Mouse (Mus musculus): ENCODE data around the gene Cux1. TPM values are rescaled to one million over a fixed set of nuclear protein-coding genes. Genes with fewer than 3 reads are reported as not detected.

The Cux1 gene
- polyA plus RNA-seq, 1 experiment: 69.2 TPM

- Histone ChIP-seq H3K27me3 (ENCODE audit: control insufficient read depth, insufficient read depth, low read length) (no peaks in the 10 kb centered on the region), H3K27ac (ENCODE audit: insufficient read depth, low read length) (peak overlapping the region; percentile 39; the same call in 1 of the 2 replicates), H3K4me1 (ENCODE audit: control insufficient read depth, insufficient read depth, low read length) (peaks cover 28% of the 10 kb centered on the region), H3K4me3 (replicated peaks; ENCODE audit: insufficient read depth, low read depth, low read length) (no peak overlapping the region)
- TF ChIP-seq CTCF (IDR thresholded peaks at IDR 0.05; ENCODE audit: borderline replicate concordance, insufficient read depth, low read depth, low read length) (no peak), POLR2A (IDR thresholded peaks at IDR 0.05; ENCODE audit: borderline replicate concordance, insufficient read depth, low read length) (no peak)
- WGBS: 61% methylated on average over 4 of the region's 4 CpGs
- DNase-seq: peak in 1 of 2 experiments; percentile 42
These were observed 140.0 kb downstream of the Cux1 start for GRCm38 (mm10) chr5:136427121-136427771.

- no peaks in the 10 kb centered on the region for H3K27me3 ChIP-seq (ENCODE audit: control insufficient read depth, insufficient read depth, low read length)
- no peak overlapping the region for H3K4me3 ChIP-seq (replicated peaks; ENCODE audit: insufficient read depth, low read depth, low read length)
- peaks cover 19% of the 10 kb centered on the region for H3K4me1 ChIP-seq (ENCODE audit: control insufficient read depth, insufficient read depth, low read length)
- no peak overlapping the region for H3K27ac ChIP-seq (ENCODE audit: insufficient read depth, low read length)
- no peak for TF ChIP-seq CTCF (IDR thresholded peaks at IDR 0.05; ENCODE audit: borderline replicate concordance, insufficient read depth, low read depth, low read length)
- TF ChIP-seq POLR2A (IDR thresholded peaks at IDR 0.05; ENCODE audit: borderline replicate concordance, insufficient read depth, low read length): no peak
- no peak for DNase-seq
- 98% methylated on average over 2 of the region's 2 CpGs for WGBS
These were observed 144.3 kb downstream of the Cux1 start for GRCm38 (mm10) chr5:136422948-136423347.

- TF ChIP-seq CTCF (IDR thresholded peaks at IDR 0.05; ENCODE audit: borderline replicate concordance, insufficient read depth, low read depth, low read length) (no peak), POLR2A (IDR thresholded peaks at IDR 0.05; ENCODE audit: borderline replicate concordance, insufficient read depth, low read length) (no peak)
- no peak for DNase-seq
- no peak overlapping the region for H3K4me3 ChIP-seq (replicated peaks; ENCODE audit: insufficient read depth, low read depth, low read length)
- H3K27me3 ChIP-seq (ENCODE audit: control insufficient read depth, insufficient read depth, low read length): no peaks in the 10 kb centered on the region
- H3K27ac ChIP-seq (ENCODE audit: insufficient read depth, low read length): no peak overlapping the region
- peaks cover 10% of the 10 kb centered on the region for H3K4me1 ChIP-seq (ENCODE audit: control insufficient read depth, insufficient read depth, low read length)
- 88% methylated on average over 3 of the region's 3 CpGs for WGBS
These were observed 145.4 kb downstream of the Cux1 start for GRCm38 (mm10) chr5:136421885-136422284.

- WGBS: 89% methylated on average over 3 of the region's 3 CpGs
- TF ChIP-seq POLR2A (IDR thresholded peaks at IDR 0.05; ENCODE audit: borderline replicate concordance, insufficient read depth, low read length) (no peak), CTCF (IDR thresholded peaks at IDR 0.05; ENCODE audit: borderline replicate concordance, insufficient read depth, low read depth, low read length) (no peak)
- no peak overlapping the region for H3K27ac ChIP-seq (ENCODE audit: insufficient read depth, low read length)
- DNase-seq: no peak
- H3K27me3 ChIP-seq (ENCODE audit: control insufficient read depth, insufficient read depth, low read length): no peaks in the 10 kb centered on the region
- no peak overlapping the region for H3K4me3 ChIP-seq (replicated peaks; ENCODE audit: insufficient read depth, low read depth, low read length)
- peaks cover 6% of the 10 kb centered on the region for H3K4me1 ChIP-seq (ENCODE audit: control insufficient read depth, insufficient read depth, low read length)
These were observed 146.0 kb downstream of the Cux1 start for GRCm38 (mm10) chr5:136421316-136421715.

GRCm38 (mm10) chr5:136420342-136420741 is 146.9 kb downstream of the Cux1 start:
- DNase-seq: no peak
- Histone ChIP-seq H3K4me3 (replicated peaks; ENCODE audit: insufficient read depth, low read depth, low read length) (no peak overlapping the region), H3K27ac (ENCODE audit: insufficient read depth, low read length) (no peak overlapping the region), H3K4me1 (ENCODE audit: control insufficient read depth, insufficient read depth, low read length) (peaks cover 10% of the 10 kb centered on the region), H3K27me3 (ENCODE audit: control insufficient read depth, insufficient read depth, low read length) (no peaks in the 10 kb centered on the region)
- 90% methylated on average over 3 of the region's 3 CpGs for WGBS
- TF ChIP-seq CTCF (IDR thresholded peaks at IDR 0.05; ENCODE audit: borderline replicate concordance, insufficient read depth, low read depth, low read length) (no peak), POLR2A (IDR thresholded peaks at IDR 0.05; ENCODE audit: borderline replicate concordance, insufficient read depth, low read length) (no peak)

GRCm38 (mm10) chr5:136417891-136418290 is 149.4 kb downstream of the Cux1 start:
- Histone ChIP-seq H3K27me3 (ENCODE audit: control insufficient read depth, insufficient read depth, low read length) (no peaks in the 10 kb centered on the region), H3K4me1 (ENCODE audit: control insufficient read depth, insufficient read depth, low read length) (peaks cover 15% of the 10 kb centered on the region), H3K27ac (ENCODE audit: insufficient read depth, low read length) (no peak overlapping the region), H3K4me3 (replicated peaks; ENCODE audit: insufficient read depth, low read depth, low read length) (no peak overlapping the region)
- no peak for DNase-seq
- TF ChIP-seq CTCF (IDR thresholded peaks at IDR 0.05; ENCODE audit: borderline replicate concordance, insufficient read depth, low read depth, low read length) (no peak), POLR2A (IDR thresholded peaks at IDR 0.05; ENCODE audit: borderline replicate concordance, insufficient read depth, low read length) (no peak)
- 92% methylated on average over 4 of the region's 4 CpGs for WGBS

GRCm38 (mm10) chr5:136414479-136414878 is 152.8 kb downstream of the Cux1 start:
- 79% methylated on average over 2 of the region's 2 CpGs for WGBS
- Histone ChIP-seq H3K4me1 (ENCODE audit: control insufficient read depth, insufficient read depth, low read length) (peaks cover 12% of the 10 kb centered on the region), H3K4me3 (replicated peaks; ENCODE audit: insufficient read depth, low read depth, low read length) (no peak overlapping the region), H3K27ac (ENCODE audit: insufficient read depth, low read length) (no peak overlapping the region), H3K27me3 (ENCODE audit: control insufficient read depth, insufficient read depth, low read length) (no peaks in the 10 kb centered on the region)
- DNase-seq: no peak
- TF ChIP-seq CTCF (IDR thresholded peaks at IDR 0.05; ENCODE audit: borderline replicate concordance, insufficient read depth, low read depth, low read length): no peak
- TF ChIP-seq POLR2A (IDR thresholded peaks at IDR 0.05; ENCODE audit: borderline replicate concordance, insufficient read depth, low read length): no peak

GRCm38 (mm10) chr5:136410681-136411181 is 156.6 kb downstream of the Cux1 start:
- TF ChIP-seq POLR2A (IDR thresholded peaks at IDR 0.05; ENCODE audit: borderline replicate concordance, insufficient read depth, low read length): no peak
- TF ChIP-seq CTCF (IDR thresholded peaks at IDR 0.05; ENCODE audit: borderline replicate concordance, insufficient read depth, low read depth, low read length): no peak
- no peak overlapping the region for H3K4me3 ChIP-seq (replicated peaks; ENCODE audit: insufficient read depth, low read depth, low read length)
- WGBS: 72% methylated on average over 7 of the region's 7 CpGs
- no peak for DNase-seq
- H3K27ac ChIP-seq (ENCODE audit: insufficient read depth, low read length): no peak overlapping the region
- H3K4me1 ChIP-seq (ENCODE audit: control insufficient read depth, insufficient read depth, low read length): peaks cover 5% of the 10 kb centered on the region
- H3K27me3 ChIP-seq (ENCODE audit: control insufficient read depth, insufficient read depth, low read length): no peaks in the 10 kb centered on the region

Data from cerebellum, adult 2 months (tissue).